Mouse (Mus musculus): Measurements from ENCODE around the gene Gm20388. TPM values are rescaled to one million over a fixed set of nuclear protein-coding genes. Genes with fewer than 3 reads are reported as not detected.
A peak's percentile ranks its signal among the peaks of the same experiment; 100 is the strongest.

Gm20388 gene
- polyA plus RNA-seq, 1 experiment: 10.6 TPM

DNA sequence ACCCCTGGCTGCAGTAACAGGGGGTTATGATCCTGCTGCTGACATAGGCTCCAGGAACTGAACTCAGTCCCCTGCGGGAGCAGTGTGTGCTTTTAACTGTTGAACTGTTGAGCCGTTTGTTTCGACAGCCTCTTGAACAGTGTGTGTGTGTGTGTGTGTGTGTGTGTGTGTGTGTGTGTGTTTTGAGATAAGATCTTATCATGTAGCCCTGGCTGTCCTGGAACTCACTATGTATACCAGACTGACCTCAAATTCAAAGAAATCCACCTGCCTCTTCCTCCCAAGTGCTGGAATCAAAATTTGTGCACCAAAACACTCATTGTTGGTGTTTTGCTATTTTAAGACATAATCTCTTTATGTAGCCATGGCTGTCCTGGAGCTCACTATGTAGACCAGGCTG is 3204.0 kb downstream of the Gm20388 start:
- H3K4me1 ChIP-seq (ENCODE audit: control insufficient read depth, insufficient read depth, low read length): no peaks in the 10 kb centered on the region
- no peak overlapping the region for H3K4me3 ChIP-seq (replicated peaks; ENCODE audit: control insufficient read depth, low read depth, low read length)
- WGBS: 2% methylated on average over 3 of the region's 3 CpGs
- no peak overlapping the region for H3K27ac ChIP-seq (ENCODE audit: control insufficient read depth, insufficient read depth, low read depth, low read length, poor library complexity)
- TF ChIP-seq POLR2A (IDR thresholded peaks at IDR 0.05; ENCODE audit: borderline replicate concordance, control insufficient read depth, low read depth, low read length) (no peak), CTCF (IDR thresholded peaks at IDR 0.05; ENCODE audit: control insufficient read depth, insufficient read depth, low read length) (no peak)

GRCm38 (mm10) chr8:123117127-123117731 is 3206.6 kb downstream of the Gm20388 start, which contains the start of gene Cpne7:
TSS of gene Cpne7 (plus strand) at chr8:123117374.
- Histone ChIP-seq H3K27ac (ENCODE audit: control insufficient read depth, insufficient read depth, low read depth, low read length, poor library complexity) (no peak within 1 kb of the TSS), H3K4me3 (replicated peaks; ENCODE audit: control insufficient read depth, low read depth, low read length) (no peak within 1 kb of the TSS), H3K4me1 (ENCODE audit: control insufficient read depth, insufficient read depth, low read length) (no peaks in the 10 kb centered on the region)
- no peak for TF ChIP-seq POLR2A (IDR thresholded peaks at IDR 0.05; ENCODE audit: borderline replicate concordance, control insufficient read depth, low read depth, low read length)
- TF ChIP-seq CTCF (IDR thresholded peaks at IDR 0.05; ENCODE audit: control insufficient read depth, insufficient read depth, low read length): no peak
- 1% methylated on average over 51 of the region's 51 CpGs for WGBS

DNA sequence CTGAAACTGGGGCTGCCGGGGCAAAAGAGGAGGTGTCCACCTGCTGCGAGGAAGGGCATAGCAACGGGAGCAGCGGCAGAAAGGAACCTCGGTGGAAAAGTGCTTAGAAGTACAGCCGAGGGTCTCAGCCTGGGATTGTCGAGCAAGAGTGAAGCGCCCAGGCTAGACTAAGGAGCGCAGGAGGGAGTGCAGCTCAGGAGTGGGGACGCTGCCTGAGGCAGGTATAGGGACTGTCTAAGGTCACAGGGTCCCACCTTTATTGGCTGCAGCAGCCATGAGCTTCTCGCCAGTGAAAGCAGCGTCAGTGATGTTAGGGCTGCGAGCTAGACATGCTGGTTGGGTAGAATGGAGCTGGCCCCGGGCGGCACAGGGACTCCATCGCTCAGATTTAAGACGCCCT is 3207.1 kb downstream of the Gm20388 start:
- no peak overlapping the region for H3K4me3 ChIP-seq (replicated peaks; ENCODE audit: control insufficient read depth, low read depth, low read length)
- TF ChIP-seq POLR2A (IDR thresholded peaks at IDR 0.05; ENCODE audit: borderline replicate concordance, control insufficient read depth, low read depth, low read length): no peak
- no peak for TF ChIP-seq CTCF (IDR thresholded peaks at IDR 0.05; ENCODE audit: control insufficient read depth, insufficient read depth, low read length)
- H3K4me1 ChIP-seq (ENCODE audit: control insufficient read depth, insufficient read depth, low read length): no peaks in the 10 kb centered on the region
- 5% methylated on average over 17 of the region's 17 CpGs for WGBS
- H3K27ac ChIP-seq (ENCODE audit: control insufficient read depth, insufficient read depth, low read depth, low read length, poor library complexity): no peak overlapping the region

- Histone ChIP-seq H3K27ac (ENCODE audit: control insufficient read depth, insufficient read depth, low read depth, low read length, poor library complexity) (no peak overlapping the region), H3K4me1 (ENCODE audit: control insufficient read depth, insufficient read depth, low read length) (no peaks in the 10 kb centered on the region), H3K4me3 (replicated peaks; ENCODE audit: control insufficient read depth, low read depth, low read length) (no peak overlapping the region)
- 72% methylated on average over 9 of the region's 9 CpGs for WGBS
- no peak for TF ChIP-seq POLR2A (IDR thresholded peaks at IDR 0.05; ENCODE audit: borderline replicate concordance, control insufficient read depth, low read depth, low read length)
- TF ChIP-seq CTCF (IDR thresholded peaks at IDR 0.05; ENCODE audit: control insufficient read depth, insufficient read depth, low read length): no peak
Observed at GRCm38 (mm10) chr8:123122059-123122458, 3211.4 kb downstream of the Gm20388 start.

DNA sequence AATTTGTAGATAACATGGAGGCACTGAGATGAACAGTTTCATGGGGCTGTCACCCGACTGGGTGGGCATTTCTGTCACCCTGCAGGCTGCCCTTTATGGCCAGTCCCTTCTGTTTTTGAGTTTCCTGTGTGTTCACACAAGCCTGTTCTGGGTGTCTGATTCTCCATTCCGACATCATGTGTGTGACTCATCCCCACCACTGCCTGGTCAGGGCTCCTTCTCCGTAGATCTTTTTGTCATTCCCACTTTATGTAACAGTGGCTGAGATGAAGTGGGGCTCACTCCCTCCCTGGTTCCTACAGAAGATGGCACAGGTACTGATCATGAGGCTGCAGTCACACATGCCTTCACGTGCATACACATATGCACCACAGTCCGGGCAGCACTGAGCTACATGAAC is 3212.0 kb downstream of the Gm20388 start:
- no peak for TF ChIP-seq POLR2A (IDR thresholded peaks at IDR 0.05; ENCODE audit: borderline replicate concordance, control insufficient read depth, low read depth, low read length)
- WGBS: 72% methylated on average over 5 of the region's 5 CpGs
- Histone ChIP-seq H3K4me1 (ENCODE audit: control insufficient read depth, insufficient read depth, low read length) (no peaks in the 10 kb centered on the region), H3K4me3 (replicated peaks; ENCODE audit: control insufficient read depth, low read depth, low read length) (no peak overlapping the region), H3K27ac (ENCODE audit: control insufficient read depth, insufficient read depth, low read depth, low read length, poor library complexity) (no peak overlapping the region)

GRCm38 (mm10) chr8:123126193-123126816 is 3215.7 kb downstream of the Gm20388 start:
- H3K4me1 ChIP-seq (ENCODE audit: control insufficient read depth, insufficient read depth, low read length): no peaks in the 10 kb centered on the region
- 17% methylated on average over 19 of the region's 19 CpGs for WGBS
- no peak for TF ChIP-seq CTCF (IDR thresholded peaks at IDR 0.05; ENCODE audit: control insufficient read depth, insufficient read depth, low read length)
- TF ChIP-seq POLR2A (IDR thresholded peaks at IDR 0.05; ENCODE audit: borderline replicate concordance, control insufficient read depth, low read depth, low read length): no peak
- H3K27ac ChIP-seq (ENCODE audit: control insufficient read depth, insufficient read depth, low read depth, low read length, poor library complexity): no peak overlapping the region
- H3K4me3 ChIP-seq (replicated peaks; ENCODE audit: control insufficient read depth, low read depth, low read length): no peak overlapping the region

GRCm38 (mm10) chr8:123131041-123131440 is 3220.4 kb downstream of the Gm20388 start:
- Histone ChIP-seq H3K4me3 (replicated peaks; ENCODE audit: control insufficient read depth, low read depth, low read length) (no peak overlapping the region), H3K4me1 (ENCODE audit: control insufficient read depth, insufficient read depth, low read length) (no peaks in the 10 kb centered on the region), H3K27ac (ENCODE audit: control insufficient read depth, insufficient read depth, low read depth, low read length, poor library complexity) (no peak overlapping the region)
- 45% methylated on average over 9 of the region's 9 CpGs for WGBS
- TF ChIP-seq POLR2A (IDR thresholded peaks at IDR 0.05; ENCODE audit: borderline replicate concordance, control insufficient read depth, low read depth, low read length) (no peak), CTCF (IDR thresholded peaks at IDR 0.05; ENCODE audit: control insufficient read depth, insufficient read depth, low read length) (no peak)

- no peak overlapping the region for H3K27ac ChIP-seq (ENCODE audit: control insufficient read depth, insufficient read depth, low read depth, low read length, poor library complexity)
- no peak overlapping the region for H3K4me3 ChIP-seq (replicated peaks; ENCODE audit: control insufficient read depth, low read depth, low read length)
- WGBS: 100% methylated on average over 2 of the region's 2 CpGs
- H3K4me1 ChIP-seq (ENCODE audit: control insufficient read depth, insufficient read depth, low read length): no peaks in the 10 kb centered on the region; the same call in 1 of the 2 replicates
- TF ChIP-seq POLR2A (IDR thresholded peaks at IDR 0.05; ENCODE audit: borderline replicate concordance, control insufficient read depth, low read depth, low read length): no peak
- peak; percentile 22; the same call in 1 of the 2 replicates for TF ChIP-seq CTCF (IDR thresholded peaks at IDR 0.05; ENCODE audit: control insufficient read depth, insufficient read depth, low read length)
Observed at GRCm38 (mm10) chr8:123132953-123133352, 3222.3 kb downstream of the Gm20388 start.

Measured in bone marrow, adult 2 months (tissue).